ENCODE assay signal across 10 mouse cellular contexts in the genomic region with DNA sequence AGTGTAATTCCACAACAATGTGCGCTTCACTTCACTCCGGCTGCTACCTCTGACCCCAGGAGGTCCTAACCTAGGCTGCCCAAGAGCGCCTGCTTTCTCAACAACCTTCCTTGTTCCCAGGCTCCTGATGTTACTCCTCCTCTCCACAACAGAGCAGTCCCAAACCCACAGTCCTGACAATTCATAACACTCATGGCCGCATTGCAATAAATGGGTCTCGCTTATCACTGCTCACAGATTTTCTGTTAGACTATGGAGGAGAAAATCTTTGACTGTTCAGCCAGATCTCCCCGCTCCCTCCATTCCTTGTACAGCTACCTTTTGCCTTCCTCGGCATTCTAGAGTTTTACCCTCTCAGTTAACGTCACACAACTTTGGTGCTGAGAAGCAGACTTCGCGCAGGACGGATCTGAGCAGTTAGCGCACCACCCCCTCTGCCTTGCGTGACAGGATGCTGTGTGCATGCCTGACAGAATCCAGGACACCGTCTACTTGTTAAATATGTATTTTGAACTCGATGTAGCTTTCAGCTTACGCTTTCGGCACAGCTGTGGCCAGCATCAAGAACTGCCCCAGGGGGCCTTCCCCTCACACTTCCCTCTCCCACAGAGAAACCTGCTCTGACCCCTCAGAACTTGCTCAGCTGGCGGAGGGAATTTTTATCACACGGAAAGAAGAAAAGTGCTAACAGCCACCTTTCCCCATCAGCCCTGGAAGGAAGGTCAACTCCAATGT. TPM values are rescaled to one million over a fixed set of nuclear protein-coding genes. Genes with fewer than 3 reads are reported as not detected.
DNase-seq lines count a peak whose midpoint lies in the region; ATAC-seq lines count a peak whose summit lies in the region.
"Had no signal": no experiment of that assay in that cellular context is flagged by ENCODE, and none has a peak within 500 bp of the region (broad histone marks: within the 10 kb centered on the region; RNA-seq: fewer than 3 reads in every experiment).

A gene (minus strand): TSS at position 51 of the 735 bp plus-strand sequence.

- H3K9me3 ChIP-seq in intestine, embryonic 14.5 days (ENCODE audit: control insufficient read depth, low read length), result no peaks in the 10 kb centered on the region
- H3K9me3 ChIP-seq in intestine, embryonic 16.5 days (ENCODE audit: control insufficient read depth, low read length), result peaks cover 5% of the 10 kb centered on the region; the same call in 1 of the 2 replicates
- H3K9me3 ChIP-seq in embryonic facial prominence, embryonic 11.5 days (replicated peaks; ENCODE audit: control insufficient read depth, low read length), result no peaks in the 10 kb centered on the region
- no peaks in the 10 kb centered on the region for H3K9me3 ChIP-seq in hindbrain, embryonic 14.5 days (ENCODE audit: control insufficient read depth, low read length)
- no peaks in the 10 kb centered on the region for H3K9me3 ChIP-seq in midbrain, embryonic 14.5 days (ENCODE audit: control insufficient read depth, low read length)
- H3K9me3 ChIP-seq in intestine, embryonic 15.5 days, result no peaks in the 10 kb centered on the region

- no peaks in the 10 kb centered on the region for H3K36me3 ChIP-seq in intestine, embryonic 14.5 days (ENCODE audit: control insufficient read depth, insufficient read depth, low read length)
- H3K36me3 ChIP-seq in intestine, embryonic 16.5 days (ENCODE audit: control insufficient read depth, insufficient read depth, low read length), result no peaks in the 10 kb centered on the region
- H3K36me3 ChIP-seq in embryonic facial prominence, embryonic 11.5 days (replicated peaks; ENCODE audit: control insufficient read depth, insufficient read depth, low read depth, low read length), result no peaks in the 10 kb centered on the region
- no peaks in the 10 kb centered on the region for H3K36me3 ChIP-seq in hindbrain, embryonic 14.5 days (replicated peaks; ENCODE audit: control insufficient read depth, insufficient read depth)
- no peaks in the 10 kb centered on the region for H3K36me3 ChIP-seq in midbrain, embryonic 14.5 days (ENCODE audit: control insufficient read depth, insufficient read depth, low read length)
- no peaks in the 10 kb centered on the region for H3K36me3 ChIP-seq in intestine, embryonic 15.5 days

- H3K4me1 ChIP-seq in intestine, embryonic 14.5 days (replicated peaks; ENCODE audit: control insufficient read depth, insufficient read depth, low read length), result no peaks in the 10 kb centered on the region
- H3K4me1 ChIP-seq in intestine, embryonic 16.5 days (ENCODE audit: control insufficient read depth, insufficient read depth, low read length), result no peaks in the 10 kb centered on the region
- no peaks in the 10 kb centered on the region for H3K4me1 ChIP-seq in embryonic facial prominence, embryonic 11.5 days (ENCODE audit: control insufficient read depth, insufficient read depth, low read length)
- no peaks in the 10 kb centered on the region for H3K4me1 ChIP-seq in hindbrain, embryonic 14.5 days (replicated peaks; ENCODE audit: control insufficient read depth, insufficient read depth, low read length)
- no peaks in the 10 kb centered on the region for H3K4me1 ChIP-seq in midbrain, embryonic 14.5 days (ENCODE audit: control insufficient read depth, insufficient read depth, low read length)
- H3K4me1 ChIP-seq in intestine, embryonic 15.5 days (replicated peaks), result no peaks in the 10 kb centered on the region

- no peaks in the 10 kb centered on the region for H3K27me3 ChIP-seq in intestine, embryonic 14.5 days (replicated peaks; ENCODE audit: control insufficient read depth, insufficient read depth, low read length)
- no peaks in the 10 kb centered on the region for H3K27me3 ChIP-seq in intestine, embryonic 16.5 days (replicated peaks; ENCODE audit: control insufficient read depth, insufficient read depth, low read length)
- no peaks in the 10 kb centered on the region for H3K27me3 ChIP-seq in embryonic facial prominence, embryonic 11.5 days (ENCODE audit: control insufficient read depth, insufficient read depth, low read length)
- no peaks in the 10 kb centered on the region for H3K27me3 ChIP-seq in hindbrain, embryonic 14.5 days (ENCODE audit: control insufficient read depth, insufficient read depth, low read length)
- H3K27me3 ChIP-seq in midbrain, embryonic 14.5 days (ENCODE audit: control insufficient read depth, insufficient read depth, low read length), result no peaks in the 10 kb centered on the region
- H3K27me3 ChIP-seq in intestine, embryonic 15.5 days (replicated peaks), result no peaks in the 10 kb centered on the region

- 0 out of 2 replicates have a peak within 1 kb of the TSS, but pooled peaks have one; percentile 9 for H3K4me2 ChIP-seq in intestine, embryonic 14.5 days (ENCODE audit: low read length)
- no peak within 1 kb of the TSS for H3K4me2 ChIP-seq in intestine, embryonic 16.5 days (ENCODE audit: low read depth, low read length)
- H3K4me2 ChIP-seq in embryonic facial prominence, embryonic 11.5 days (ENCODE audit: low read depth, low read length), result no peak within 1 kb of the TSS
- no peak within 1 kb of the TSS for H3K4me2 ChIP-seq in hindbrain, embryonic 14.5 days (replicated peaks)
- H3K4me2 ChIP-seq in midbrain, embryonic 14.5 days (ENCODE audit: low read length), result no peak within 1 kb of the TSS
- no peak within 1 kb of the TSS for H3K4me2 ChIP-seq in intestine, embryonic 15.5 days (replicated peaks)
- H3K4me2 ChIP-seq: liver, embryonic 11.5 days had no signal

- no peak within 1 kb of the TSS for H3K9ac ChIP-seq in intestine, embryonic 14.5 days (ENCODE audit: low read length)
- no peak within 1 kb of the TSS for H3K9ac ChIP-seq in intestine, embryonic 16.5 days (ENCODE audit: low read depth, low read length)
- no peak within 1 kb of the TSS for H3K9ac ChIP-seq in embryonic facial prominence, embryonic 11.5 days (replicated peaks; ENCODE audit: low read length)
- no peak within 1 kb of the TSS for H3K9ac ChIP-seq in hindbrain, embryonic 14.5 days
- no peak within 1 kb of the TSS for H3K9ac ChIP-seq in midbrain, embryonic 14.5 days (replicated peaks; ENCODE audit: low read length)
- H3K9ac ChIP-seq in intestine, embryonic 15.5 days, result no peak within 1 kb of the TSS

- 55% methylated on average over 19 of the region's 19 CpGs for WGBS in intestine, embryonic 14.5 days
- 63% methylated on average over 19 of the region's 19 CpGs for WGBS in intestine, embryonic 16.5 days
- 75% methylated on average over 19 of the region's 19 CpGs for WGBS in embryonic facial prominence, embryonic 11.5 days
- WGBS in hindbrain, embryonic 14.5 days, result 81% methylated on average over 19 of the region's 19 CpGs
- WGBS in midbrain, embryonic 14.5 days, result 80% methylated on average over 19 of the region's 19 CpGs
- WGBS in intestine, embryonic 15.5 days, result 61% methylated on average over 19 of the region's 19 CpGs

- DNase-seq in intestine, embryonic 14.5 days (ENCODE audit: low spot score), result peak; percentile 55
- peak; percentile 34 for DNase-seq in embryonic facial prominence, embryonic 11.5 days (ENCODE audit: low spot score)
- no peak for DNase-seq in hindbrain, embryonic 14.5 days (ENCODE audit: low spot score)
- peak; percentile 9 for DNase-seq in midbrain, embryonic 14.5 days
- no peak for DNase-seq in c-Kit-positive CD71-positive TER-119-positive erythroid progenitor cells, embryonic 14.5 days (ENCODE audit: low spot score)
- DNase-seq: cerebellum, adult 11-12 months had no signal

- no peak within 1 kb of the TSS for H3K4me3 ChIP-seq in intestine, embryonic 14.5 days (ENCODE audit: low read depth, low read length)
- no peak within 1 kb of the TSS for H3K4me3 ChIP-seq in intestine, embryonic 16.5 days (ENCODE audit: low read length)
- no peak within 1 kb of the TSS for H3K4me3 ChIP-seq in embryonic facial prominence, embryonic 11.5 days (ENCODE audit: low read depth, low read length)
- H3K4me3 ChIP-seq in hindbrain, embryonic 14.5 days (replicated peaks; ENCODE audit: low read length), result no peak within 1 kb of the TSS
- H3K4me3 ChIP-seq in midbrain, embryonic 14.5 days (replicated peaks; ENCODE audit: low read depth, low read length), result no peak within 1 kb of the TSS
- no peak within 1 kb of the TSS for H3K4me3 ChIP-seq in intestine, embryonic 15.5 days (replicated peaks)

- H3K27ac ChIP-seq in intestine, embryonic 14.5 days (ENCODE audit: low read depth), result no peak within 1 kb of the TSS
- H3K27ac ChIP-seq in intestine, embryonic 16.5 days (ENCODE audit: low read length), result no peak within 1 kb of the TSS
- H3K27ac ChIP-seq in embryonic facial prominence, embryonic 11.5 days (replicated peaks; ENCODE audit: low read depth, low read length), result no peak within 1 kb of the TSS
- H3K27ac ChIP-seq in hindbrain, embryonic 14.5 days, result no peak within 1 kb of the TSS
- no peak within 1 kb of the TSS for H3K27ac ChIP-seq in midbrain, embryonic 14.5 days (replicated peaks; ENCODE audit: low read depth, low read length)
- H3K27ac ChIP-seq in intestine, embryonic 15.5 days, result no peak within 1 kb of the TSS

- ATAC-seq in intestine, embryonic 14.5 days (replicated peaks; ENCODE audit: low FRiP score, low TSS enrichment, low read depth), result peak; percentile 36; the same call in 1 of the 2 replicates
- ATAC-seq in intestine, embryonic 16.5 days, result no peak
- ATAC-seq in embryonic facial prominence, embryonic 11.5 days (replicated peaks; ENCODE audit: insufficient number of reproducible peaks, low FRiP score, low TSS enrichment, low read depth), result 0 out of 2 replicates have a peak, but pooled peaks have one; percentile 52
- ATAC-seq in hindbrain, embryonic 14.5 days (ENCODE audit: low FRiP score), result no peak
- no peak for ATAC-seq in midbrain, embryonic 14.5 days (ENCODE audit: low FRiP score, low TSS enrichment)
- ATAC-seq in erythroblast, adult 5-6 weeks (replicated peaks; ENCODE audit: low FRiP score, poor library complexity, severe bottlenecking), result no peak
- no peak; the same call in 1 of the 2 replicates for ATAC-seq in intestine, embryonic 15.5 days

RNA-seq across cellular contexts. Expression of the gene that starts here (rescaled TPM):
- polyA plus RNA-seq in intestine, embryonic 14.5 days (2014; fragmentation: Nextera tagmentation; extraction: Ambion mirVana), result 10.6 and 12.8 TPM in 2 replicates
- 4.7 TPM in 2 replicates for polyA plus RNA-seq in intestine, embryonic 16.5 days (2015; fragmentation: Nextera tagmentation; extraction: Ambion mirVana)
- 15.8 and 16.8 TPM in 2 replicates for polyA plus RNA-seq in embryonic facial prominence, embryonic 11.5 days (2014; fragmentation: Nextera tagmentation; extraction: Ambion mirVana)
- 39.9 and 46.5 TPM in 2 replicates for polyA plus RNA-seq in hindbrain, embryonic 14.5 days (2014; fragmentation: Nextera tagmentation; extraction: Ambion mirVana)
- 53.2 and 53.9 TPM in 2 replicates for polyA plus RNA-seq in midbrain, embryonic 14.5 days (2014; fragmentation: Nextera tagmentation; extraction: Ambion mirVana)
- not detected in 2 replicates for total RNA-seq in erythroblast, adult 5-6 weeks (2015; ENCODE audit: low replicate concordance)
- total RNA-seq in erythroblast, adult 5-6 weeks (2017; ENCODE audit: low replicate concordance), result 0.14 and 0.26 TPM in 2 replicates
- 7.9 and 8.1 TPM in 2 replicates for polyA plus RNA-seq in intestine, embryonic 15.5 days (2015; fragmentation: Nextera tagmentation; extraction: Ambion mirVana)

Comparison
In these comparisons a context has a peak if more than half of its experiments do, and no peak if none do; other contexts are left out.
1. ATAC-seq: peak in intestine, embryonic 14.5 days (single experiment) and embryonic facial prominence, embryonic 11.5 days (single experiment); none in intestine, embryonic 16.5 days (single experiment), hindbrain, embryonic 14.5 days (single experiment), midbrain, embryonic 14.5 days (single experiment), erythroblast, adult 5-6 weeks (single experiment) and intestine, embryonic 15.5 days (single experiment).
2. DNase-seq: peak in intestine, embryonic 14.5 days (single experiment), embryonic facial prominence, embryonic 11.5 days (single experiment) and midbrain, embryonic 14.5 days (single experiment); none in hindbrain, embryonic 14.5 days (single experiment) and c-Kit-positive CD71-positive TER-119-positive erythroid progenitor cells, embryonic 14.5 days (single experiment).